Mouse (Mus musculus) C2C12 (cell line): ENCODE results near the gene Jam3.

Experiments used
- CTCF ChIP-seq: IDR thresholded peaks from one replicate; pipeline ENCODE4 v1.5.1; 2011; ENCODE audit not compliant: control insufficient read depth, insufficient read depth, insufficient read length
- MYOG ChIP-seq: IDR thresholded peaks from one replicate; pipeline ENCODE4 v1.6.1; 2011; ENCODE audit not compliant: control insufficient read depth, insufficient read length; ENCODE audit errors: extremely low read depth

DNA sequence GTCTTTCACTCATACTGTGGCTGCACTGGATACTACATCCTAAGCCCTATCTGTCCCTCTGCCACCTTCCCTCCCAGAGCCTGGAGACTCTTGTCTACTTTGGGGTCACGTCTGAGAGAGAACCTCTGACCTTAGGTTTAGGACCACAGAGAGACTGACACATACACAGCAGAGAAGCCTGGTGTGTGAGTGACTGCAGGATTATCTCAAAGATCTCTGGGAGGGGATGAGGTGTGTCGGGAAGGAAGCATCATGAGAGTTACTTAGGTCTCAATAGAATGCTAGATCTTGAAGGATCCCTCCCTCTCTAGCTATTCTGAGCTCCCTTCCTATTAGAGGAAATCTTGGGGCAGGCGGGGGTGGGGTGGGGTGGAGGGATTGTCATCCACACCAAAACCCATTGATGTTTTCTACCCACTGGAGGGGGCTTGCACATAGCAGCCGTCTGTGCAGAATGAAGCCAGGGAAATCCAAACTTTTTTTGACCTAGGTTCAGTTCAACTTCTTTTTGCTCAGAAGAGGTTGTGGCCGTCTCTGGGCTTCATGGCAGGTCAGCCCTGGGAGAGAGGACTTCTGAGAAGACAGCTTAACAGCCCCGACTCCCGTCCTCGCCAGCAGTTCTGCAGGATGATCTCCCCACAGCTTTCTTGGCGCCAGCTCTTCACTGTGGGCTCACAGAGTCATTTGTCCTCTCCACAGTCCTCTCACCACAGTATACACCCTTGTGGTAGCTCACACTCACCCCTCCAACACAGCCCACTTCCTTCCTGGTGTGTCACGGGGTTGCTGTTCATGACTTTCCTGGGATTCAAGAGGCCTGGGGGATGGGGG is 37.8 kb upstream of the Jam3 start:
- no peak for TF ChIP-seq CTCF
- TF ChIP-seq MYOG = no peak
